Mouse (Mus musculus): ENCODE results near the gene 9530077C05Rik. TPM values are rescaled to one million over a fixed set of nuclear protein-coding genes. Genes with fewer than 3 reads are reported as not detected.

Gene 9530077C05Rik
- 13.7 and 14.1 TPM in 2 replicates for total RNA-seq (2014; rRNA removed)
- 16.3 and 17.5 TPM in 2 replicates for polyA plus RNA-seq (2015; fragmentation: Nextera tagmentation; extraction: Ambion mirVana)

DNA sequence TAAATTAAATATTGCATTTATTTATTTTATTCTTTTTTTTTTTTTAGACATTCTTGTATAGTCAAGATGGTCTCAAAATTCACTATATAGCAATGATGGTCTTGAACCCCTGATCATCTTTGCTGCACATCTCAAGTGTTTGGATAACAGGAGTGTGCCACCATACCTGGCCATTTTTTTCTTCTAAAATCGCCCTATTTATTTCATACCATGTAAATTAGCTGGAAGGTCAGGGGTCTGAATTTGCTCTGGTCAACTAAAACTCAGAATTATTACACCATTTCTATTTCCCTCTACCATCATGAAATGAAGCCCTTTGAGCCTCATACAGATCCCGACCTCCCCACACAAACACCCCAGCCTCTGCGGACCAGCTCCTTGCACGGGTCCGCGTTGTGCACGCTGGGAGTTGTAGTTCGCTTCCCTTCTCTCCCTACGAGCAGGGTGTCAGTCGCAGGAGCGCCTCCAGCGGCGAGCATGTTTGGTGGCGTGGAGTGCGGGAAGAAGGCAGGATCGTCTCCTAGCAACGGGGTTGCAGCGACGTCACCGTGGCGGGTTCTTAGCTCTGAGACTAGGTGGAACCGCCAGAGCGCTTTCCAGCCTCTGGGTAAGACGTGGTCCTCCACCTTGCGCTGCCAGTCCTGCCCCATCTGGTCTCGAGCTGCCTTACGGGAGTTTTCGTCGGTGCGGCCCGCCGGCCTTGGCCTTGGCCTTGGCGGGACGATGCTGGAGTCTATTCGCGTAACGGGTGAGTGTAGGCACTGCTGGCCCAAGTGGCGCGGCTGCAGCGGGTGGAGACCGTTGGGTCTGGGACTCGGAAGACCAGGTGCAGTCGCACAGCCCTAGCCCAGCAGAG, at the start of gene 9530077C05Rik:
Gene 9530077C05Rik, plus strand, starts transcription at position 512 of the 856 bp plus-strand sequence.
- peak; percentile 99 for TF ChIP-seq CTCF (IDR thresholded peaks at IDR 0.05; ENCODE audit: low read depth)
- H3K27me3 ChIP-seq (ENCODE audit: insufficient read depth, low read length) = no peaks in the 10 kb centered on the region
- ATAC-seq (peak; percentile 100), DNase-seq (peak; percentile 98)
- H3K4me2 ChIP-seq (ENCODE audit: low read depth) = peak within 1 kb of the TSS; percentile 66
- under 1% methylated on average over 43 of the region's 43 CpGs for WGBS
- H3K27ac ChIP-seq (ENCODE audit: low read depth, low read length) = peak within 1 kb of the TSS; percentile 57
- H3K9ac ChIP-seq = peak within 1 kb of the TSS; percentile 80
- no peaks in the 10 kb centered on the region for H3K36me3 ChIP-seq (ENCODE audit: insufficient read depth)
- no peaks in the 10 kb centered on the region for H3K9me3 ChIP-seq (ENCODE audit: low read length)
- peak within 1 kb of the TSS; percentile 56 for H3K4me3 ChIP-seq (ENCODE audit: low read depth, low read length)
- H3K4me1 ChIP-seq (ENCODE audit: insufficient read depth) = no peaks in the 10 kb centered on the region

DNA sequence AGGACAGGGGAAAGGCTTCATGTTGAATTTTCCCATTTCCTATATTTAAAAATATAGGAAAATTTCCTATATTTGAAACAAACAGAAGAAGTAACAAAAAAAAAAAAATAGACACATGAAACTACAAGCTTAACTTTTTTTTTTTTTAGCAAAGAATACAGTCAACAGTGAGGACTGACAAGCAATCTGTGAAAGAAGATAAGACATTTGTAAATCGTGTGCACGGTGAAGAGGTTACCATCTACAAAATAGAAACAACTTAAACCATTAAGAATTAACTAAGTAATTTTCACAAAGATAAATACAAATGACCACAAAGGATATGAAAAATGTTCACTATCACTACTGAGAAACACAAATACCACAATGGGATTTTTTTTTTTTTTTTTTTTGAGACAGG, 45.1 kb upstream of the 9530077C05Rik start:
- ATAC-seq (no peak), DNase-seq (no peak)
- Histone ChIP-seq H3K4me1 (ENCODE audit: insufficient read depth) (no peaks in the 10 kb centered on the region), H3K4me2 (ENCODE audit: low read depth) (no peak overlapping the region), H3K36me3 (ENCODE audit: insufficient read depth) (no peaks in the 10 kb centered on the region), H3K9me3 (ENCODE audit: low read length) (no peaks in the 10 kb centered on the region), H3K4me3 (ENCODE audit: low read depth, low read length) (no peak overlapping the region), H3K9ac (no peak overlapping the region), H3K27me3 (ENCODE audit: insufficient read depth, low read length) (no peaks in the 10 kb centered on the region), H3K27ac (ENCODE audit: low read depth, low read length) (no peak overlapping the region)
- no peak for TF ChIP-seq CTCF (IDR thresholded peaks at IDR 0.05; ENCODE audit: low read depth)
- 96% methylated on average over 2 of the region's 2 CpGs for WGBS

- H3K4me2 ChIP-seq (ENCODE audit: low read depth) = no peak overlapping the region
- ATAC-seq (no peak), DNase-seq (no peak)
- H3K27me3 ChIP-seq (ENCODE audit: insufficient read depth, low read length) = no peaks in the 10 kb centered on the region
- no peak overlapping the region for H3K4me3 ChIP-seq (ENCODE audit: low read depth, low read length)
- H3K36me3 ChIP-seq (ENCODE audit: insufficient read depth) = no peaks in the 10 kb centered on the region
- H3K4me1 ChIP-seq (ENCODE audit: insufficient read depth) = no peaks in the 10 kb centered on the region
- no peak for TF ChIP-seq CTCF (IDR thresholded peaks at IDR 0.05; ENCODE audit: low read depth)
- no peak overlapping the region for H3K27ac ChIP-seq (ENCODE audit: low read depth, low read length)
- 96% methylated on average over 10 of the region's 10 CpGs for WGBS
- H3K9me3 ChIP-seq (ENCODE audit: low read length) = no peaks in the 10 kb centered on the region
- H3K9ac ChIP-seq = no peak overlapping the region
Measured at GRCm38 (mm10) chr9:22366621-22367020, 44.7 kb upstream of the 9530077C05Rik start.

- H3K4me2 ChIP-seq (ENCODE audit: low read depth) = no peak overlapping the region
- no peaks in the 10 kb centered on the region for H3K36me3 ChIP-seq (ENCODE audit: insufficient read depth)
- no peaks in the 10 kb centered on the region for H3K9me3 ChIP-seq (ENCODE audit: low read length)
- H3K9ac ChIP-seq = no peak overlapping the region
- H3K4me3 ChIP-seq (ENCODE audit: low read depth, low read length) = no peak overlapping the region
- H3K4me1 ChIP-seq (ENCODE audit: insufficient read depth) = no peaks in the 10 kb centered on the region
- no peak for TF ChIP-seq CTCF (IDR thresholded peaks at IDR 0.05; ENCODE audit: low read depth)
- peak; percentile 74 for ATAC-seq
- H3K27me3 ChIP-seq (ENCODE audit: insufficient read depth, low read length) = no peaks in the 10 kb centered on the region
- no peak for DNase-seq
- 58% methylated on average over 6 of the region's 6 CpGs for WGBS
- H3K27ac ChIP-seq (ENCODE audit: low read depth, low read length) = 0 out of 2 replicates have a peak overlapping the region, but pooled peaks have one; percentile 31
Measured at GRCm38 (mm10) chr9:22368030-22368429, 43.3 kb upstream of the 9530077C05Rik start.

- Histone ChIP-seq H3K9me3 (ENCODE audit: low read length) (no peaks in the 10 kb centered on the region), H3K4me1 (ENCODE audit: insufficient read depth) (no peaks in the 10 kb centered on the region), H3K9ac (no peak overlapping the region), H3K36me3 (ENCODE audit: insufficient read depth) (no peaks in the 10 kb centered on the region), H3K4me3 (ENCODE audit: low read depth, low read length) (no peak overlapping the region), H3K4me2 (ENCODE audit: low read depth) (no peak overlapping the region), H3K27ac (ENCODE audit: low read depth, low read length) (no peak overlapping the region), H3K27me3 (ENCODE audit: insufficient read depth, low read length) (no peaks in the 10 kb centered on the region)
- DNase-seq (no peak), ATAC-seq (no peak)
- WGBS = 96% methylated on average over 4 of the region's 4 CpGs
- TF ChIP-seq CTCF (IDR thresholded peaks at IDR 0.05; ENCODE audit: low read depth) = peak; percentile 34; the same call in 1 of the 2 replicates
Measured at GRCm38 (mm10) chr9:22372760-22373159, 38.6 kb upstream of the 9530077C05Rik start.

DNA sequence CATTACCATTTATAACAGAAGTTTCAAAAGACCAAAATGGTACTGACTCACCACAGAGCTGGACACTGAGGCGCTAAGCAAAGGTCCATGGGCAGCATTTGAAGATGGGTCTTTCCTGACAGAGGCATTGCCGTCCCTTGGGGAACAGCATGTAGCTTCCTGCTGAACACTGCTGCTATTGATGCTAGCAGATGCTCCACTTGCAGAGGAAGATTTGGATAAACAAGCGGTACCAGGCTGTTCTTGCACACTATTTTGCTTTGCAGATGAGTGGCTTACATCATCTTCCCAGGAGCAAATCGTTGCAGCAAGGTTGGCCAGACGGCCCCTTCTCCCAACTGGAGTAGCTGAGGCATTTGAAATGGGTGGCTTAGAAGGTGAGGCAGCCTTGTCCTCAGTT, 35.2 kb upstream of the 9530077C05Rik start:
- TF ChIP-seq CTCF (IDR thresholded peaks at IDR 0.05; ENCODE audit: low read depth) = no peak
- no peaks in the 10 kb centered on the region for H3K9me3 ChIP-seq (ENCODE audit: low read length)
- no peak overlapping the region for H3K4me3 ChIP-seq (ENCODE audit: low read depth, low read length)
- ATAC-seq (peak; percentile 29; the same call in 1 of the 2 replicates), DNase-seq (peak; percentile 24)
- H3K27ac ChIP-seq (ENCODE audit: low read depth, low read length) = no peak overlapping the region
- no peaks in the 10 kb centered on the region for H3K27me3 ChIP-seq (ENCODE audit: insufficient read depth, low read length)
- no peak overlapping the region for H3K4me2 ChIP-seq (ENCODE audit: low read depth)
- H3K9ac ChIP-seq = no peak overlapping the region
- no peaks in the 10 kb centered on the region for H3K4me1 ChIP-seq (ENCODE audit: insufficient read depth)
- no peaks in the 10 kb centered on the region for H3K36me3 ChIP-seq (ENCODE audit: insufficient read depth)
- 79% methylated on average over 5 of the region's 5 CpGs for whole genome bisulfite sequencing

DNA sequence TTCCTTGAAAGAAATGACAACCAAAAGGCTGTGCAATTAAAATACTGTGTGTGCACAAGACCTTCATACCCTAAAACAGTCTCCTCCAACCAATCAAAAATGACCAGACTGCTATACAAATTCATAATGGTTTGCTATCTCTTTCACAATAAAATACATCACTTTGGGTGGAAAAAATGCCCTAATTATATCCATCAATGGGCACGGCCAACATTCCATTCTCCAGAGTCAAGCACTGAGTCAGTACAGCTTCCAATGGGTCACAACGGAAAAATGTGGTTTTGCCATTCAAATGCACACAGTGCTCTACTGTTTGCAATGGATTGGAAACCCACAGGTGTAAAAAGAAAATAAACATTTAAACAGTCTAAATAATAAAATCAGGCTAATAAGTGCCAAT, 25.4 kb upstream of the 9530077C05Rik start:
- no peak overlapping the region for H3K27ac ChIP-seq (ENCODE audit: low read depth, low read length)
- no peak overlapping the region for H3K4me2 ChIP-seq (ENCODE audit: low read depth)
- H3K4me1 ChIP-seq (ENCODE audit: insufficient read depth) = peaks cover 5% of the 10 kb centered on the region
- H3K36me3 ChIP-seq (ENCODE audit: insufficient read depth) = no peaks in the 10 kb centered on the region
- ATAC-seq (no peak), DNase-seq (no peak)
- H3K27me3 ChIP-seq (ENCODE audit: insufficient read depth, low read length) = no peaks in the 10 kb centered on the region
- 51% methylated on average over 2 of the region's 2 CpGs for WGBS
- H3K4me3 ChIP-seq (ENCODE audit: low read depth, low read length) = no peak overlapping the region
- no peaks in the 10 kb centered on the region for H3K9me3 ChIP-seq (ENCODE audit: low read length)
- TF ChIP-seq CTCF (IDR thresholded peaks at IDR 0.05; ENCODE audit: low read depth) = no peak
- no peak overlapping the region for H3K9ac ChIP-seq

Measured in forebrain, postnatal 0 days (tissue).